Mouse (Mus musculus): Measurements from ENCODE around the gene Cyb561d2. TPM values are rescaled to one million over a fixed set of nuclear protein-coding genes. Genes with fewer than 3 reads are reported as not detected.

Gene Cyb561d2
- polyA plus RNA-seq, 2 experiments = 19.8 to 21.4 TPM

- Histone ChIP-seq H3K27ac (replicated peaks; ENCODE audit: low read depth, low read length) (no peak overlapping the region), H3K36me3 (ENCODE audit: control insufficient read depth, insufficient read depth, low read length) (no peaks in the 10 kb centered on the region), H3K9me3 (ENCODE audit: control insufficient read depth, low read length) (no peaks in the 10 kb centered on the region), H3K4me3 (replicated peaks; ENCODE audit: low read length) (no peak overlapping the region), H3K9ac (ENCODE audit: low read depth, low read length, severe bottlenecking) (no peak overlapping the region), H3K27me3 (ENCODE audit: control insufficient read depth, insufficient read depth, low read length) (no peaks in the 10 kb centered on the region; the same call in 1 of the 2 replicates), H3K4me1 (ENCODE audit: control insufficient read depth, insufficient read depth, low read length) (peaks cover 11% of the 10 kb centered on the region), H3K4me2 (replicated peaks; ENCODE audit: low read depth, low read length, severe bottlenecking) (no peak overlapping the region)
- WGBS = 36% methylated on average over 19 of the region's 19 CpGs
- ATAC-seq (ENCODE audit: low FRiP score, low read depth) (no peak), DNase-seq (ENCODE audit: low spot score) (no peak)
- TF ChIP-seq POLR2A (IDR thresholded peaks at IDR 0.05; ENCODE audit: borderline replicate concordance, extremely low read depth, insufficient read depth, insufficient read length) = no peak
These were observed 37.1 kb downstream of the Cyb561d2 start for GRCm38 (mm10) chr9:107504662-107505537.

- H3K27ac ChIP-seq (replicated peaks; ENCODE audit: low read depth, low read length) = no peak overlapping the region
- DNase-seq (ENCODE audit: low spot score) = no peak
- H3K9ac ChIP-seq (ENCODE audit: low read depth, low read length, severe bottlenecking) = no peak overlapping the region
- no peaks in the 10 kb centered on the region; the same call in 1 of the 2 replicates for H3K4me1 ChIP-seq (ENCODE audit: control insufficient read depth, insufficient read depth, low read length)
- ATAC-seq (ENCODE audit: low FRiP score, low read depth) = no peak
- no peak overlapping the region for H3K4me3 ChIP-seq (replicated peaks; ENCODE audit: low read length)
- no peak for TF ChIP-seq POLR2A (IDR thresholded peaks at IDR 0.05; ENCODE audit: borderline replicate concordance, extremely low read depth, insufficient read depth, insufficient read length)
- no peaks in the 10 kb centered on the region; the same call in 1 of the 2 replicates for H3K27me3 ChIP-seq (ENCODE audit: control insufficient read depth, insufficient read depth, low read length)
- no peak overlapping the region for H3K4me2 ChIP-seq (replicated peaks; ENCODE audit: low read depth, low read length, severe bottlenecking)
- H3K9me3 ChIP-seq (ENCODE audit: control insufficient read depth, low read length) = no peaks in the 10 kb centered on the region
- no peaks in the 10 kb centered on the region for H3K36me3 ChIP-seq (ENCODE audit: control insufficient read depth, insufficient read depth, low read length)
- 83% methylated on average over 12 of the region's 12 CpGs for WGBS
These were observed 39.7 kb downstream of the Cyb561d2 start for GRCm38 (mm10) chr9:107502131-107502846.

- no peaks in the 10 kb centered on the region; the same call in 1 of the 2 replicates for H3K27me3 ChIP-seq (ENCODE audit: control insufficient read depth, insufficient read depth, low read length)
- no peak for TF ChIP-seq POLR2A (IDR thresholded peaks at IDR 0.05; ENCODE audit: borderline replicate concordance, extremely low read depth, insufficient read depth, insufficient read length)
- ATAC-seq (ENCODE audit: low FRiP score, low read depth) = no peak
- no peaks in the 10 kb centered on the region for H3K36me3 ChIP-seq (ENCODE audit: control insufficient read depth, insufficient read depth, low read length)
- no peak overlapping the region for H3K9ac ChIP-seq (ENCODE audit: low read depth, low read length, severe bottlenecking)
- no peak overlapping the region for H3K4me2 ChIP-seq (replicated peaks; ENCODE audit: low read depth, low read length, severe bottlenecking)
- H3K4me1 ChIP-seq (ENCODE audit: control insufficient read depth, insufficient read depth, low read length) = no peaks in the 10 kb centered on the region; the same call in 1 of the 2 replicates
- WGBS = 76% methylated on average over 3 of the region's 3 CpGs
- no peaks in the 10 kb centered on the region for H3K9me3 ChIP-seq (ENCODE audit: control insufficient read depth, low read length)
- no peak for DNase-seq (ENCODE audit: low spot score)
- no peak overlapping the region for H3K27ac ChIP-seq (replicated peaks; ENCODE audit: low read depth, low read length)
- no peak overlapping the region for H3K4me3 ChIP-seq (replicated peaks; ENCODE audit: low read length)
These were observed 41.2 kb downstream of the Cyb561d2 start for GRCm38 (mm10) chr9:107500708-107501286.

GRCm38 (mm10) chr9:107496359-107496758 lies 45.6 kb downstream of the Cyb561d2 start:
- 87% methylated on average over 3 of the region's 3 CpGs for WGBS
- no peak for TF ChIP-seq POLR2A (IDR thresholded peaks at IDR 0.05; ENCODE audit: borderline replicate concordance, extremely low read depth, insufficient read depth, insufficient read length)

GRCm38 (mm10) chr9:107494238-107494637 lies 47.8 kb downstream of the Cyb561d2 start:
- no peak for TF ChIP-seq POLR2A (IDR thresholded peaks at IDR 0.05; ENCODE audit: borderline replicate concordance, extremely low read depth, insufficient read depth, insufficient read length)
- H3K36me3 ChIP-seq (ENCODE audit: control insufficient read depth, insufficient read depth, low read length) = no peaks in the 10 kb centered on the region
- H3K4me3 ChIP-seq (replicated peaks; ENCODE audit: low read length) = no peak overlapping the region
- no peaks in the 10 kb centered on the region for H3K9me3 ChIP-seq (ENCODE audit: control insufficient read depth, low read length)
- H3K4me2 ChIP-seq (replicated peaks; ENCODE audit: low read depth, low read length, severe bottlenecking) = no peak overlapping the region
- no peak overlapping the region for H3K27ac ChIP-seq (replicated peaks; ENCODE audit: low read depth, low read length)
- DNase-seq (ENCODE audit: low spot score) (no peak), ATAC-seq (ENCODE audit: low FRiP score, low read depth) (no peak)
- H3K27me3 ChIP-seq (ENCODE audit: control insufficient read depth, insufficient read depth, low read length) = no peaks in the 10 kb centered on the region
- 0 out of 2 replicates have a peak, but pooled peaks cover 5% of the 10 kb centered on the region for H3K4me1 ChIP-seq (ENCODE audit: control insufficient read depth, insufficient read depth, low read length)
- H3K9ac ChIP-seq (ENCODE audit: low read depth, low read length, severe bottlenecking) = no peak overlapping the region
- 62% methylated on average over 11 of the region's 12 CpGs for WGBS

More at GRCm38 (mm10) chr9:107496359-107496758, 45.6 kb downstream of the Cyb561d2 start:
- Histone ChIP-seq H3K9ac (ENCODE audit: low read depth, low read length, severe bottlenecking) (no peak overlapping the region), H3K27ac (replicated peaks; ENCODE audit: low read depth, low read length) (no peak overlapping the region), H3K4me3 (replicated peaks; ENCODE audit: low read length) (no peak overlapping the region), H3K27me3 (ENCODE audit: control insufficient read depth, insufficient read depth, low read length) (no peaks in the 10 kb centered on the region), H3K36me3 (ENCODE audit: control insufficient read depth, insufficient read depth, low read length) (no peaks in the 10 kb centered on the region), H3K4me1 (ENCODE audit: control insufficient read depth, insufficient read depth, low read length) (no peaks in the 10 kb centered on the region), H3K9me3 (ENCODE audit: control insufficient read depth, low read length) (no peaks in the 10 kb centered on the region), H3K4me2 (replicated peaks; ENCODE audit: low read depth, low read length, severe bottlenecking) (no peak overlapping the region)
- DNase-seq (ENCODE audit: low spot score) (no peak), ATAC-seq (ENCODE audit: low FRiP score, low read depth) (no peak)
